Mouse (Mus musculus) heart, postnatal 25 days (tissue): ENCODE data around the gene Lama2. TPM values are rescaled to one million over a fixed set of nuclear protein-coding genes. Genes with fewer than 3 reads are reported as not detected.

Experiments used
- DNase-seq: peaks from one replicate; pipeline ENCODE4 v3.0.0; 2022; ENCODE audit warnings: low spot score
- intact Hi-C: fragments of 180-260 bp; cut with DNase I; formaldehyde crosslinking; loops from one replicate; pipeline ENCODE4 v1.15.1; 2025
- total RNA-seq, 2 experiments: library from RNA; stranded (reverse); gene quantifications; 2 replicates each; pipeline ENCODE4 v1.2.3; 2021

Lama2 gene
- total RNA-seq, 2 experiments from 2014 or later = 126 to 153 TPM

DNA sequence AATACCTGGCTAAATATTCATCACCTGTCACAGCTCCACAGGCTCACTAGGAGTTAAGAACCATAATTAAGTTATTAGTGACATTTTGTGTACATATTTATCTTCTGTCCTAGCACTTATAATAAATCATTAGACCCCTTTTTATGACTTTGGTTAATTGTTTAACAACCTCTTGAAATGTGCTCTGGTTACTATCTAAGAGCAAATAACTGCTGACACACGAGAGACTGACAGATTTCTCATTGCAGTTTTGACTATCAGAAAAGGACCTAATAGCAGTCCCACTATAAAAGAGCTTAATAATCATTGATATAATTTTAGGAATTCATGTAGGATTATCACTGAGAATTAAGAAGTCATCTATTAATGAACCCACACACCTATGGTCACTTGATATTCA, 421.1 kb downstream of the Lama2 start:
- intact Hi-C loops = no loop called here
- no peak for DNase-seq

DNA sequence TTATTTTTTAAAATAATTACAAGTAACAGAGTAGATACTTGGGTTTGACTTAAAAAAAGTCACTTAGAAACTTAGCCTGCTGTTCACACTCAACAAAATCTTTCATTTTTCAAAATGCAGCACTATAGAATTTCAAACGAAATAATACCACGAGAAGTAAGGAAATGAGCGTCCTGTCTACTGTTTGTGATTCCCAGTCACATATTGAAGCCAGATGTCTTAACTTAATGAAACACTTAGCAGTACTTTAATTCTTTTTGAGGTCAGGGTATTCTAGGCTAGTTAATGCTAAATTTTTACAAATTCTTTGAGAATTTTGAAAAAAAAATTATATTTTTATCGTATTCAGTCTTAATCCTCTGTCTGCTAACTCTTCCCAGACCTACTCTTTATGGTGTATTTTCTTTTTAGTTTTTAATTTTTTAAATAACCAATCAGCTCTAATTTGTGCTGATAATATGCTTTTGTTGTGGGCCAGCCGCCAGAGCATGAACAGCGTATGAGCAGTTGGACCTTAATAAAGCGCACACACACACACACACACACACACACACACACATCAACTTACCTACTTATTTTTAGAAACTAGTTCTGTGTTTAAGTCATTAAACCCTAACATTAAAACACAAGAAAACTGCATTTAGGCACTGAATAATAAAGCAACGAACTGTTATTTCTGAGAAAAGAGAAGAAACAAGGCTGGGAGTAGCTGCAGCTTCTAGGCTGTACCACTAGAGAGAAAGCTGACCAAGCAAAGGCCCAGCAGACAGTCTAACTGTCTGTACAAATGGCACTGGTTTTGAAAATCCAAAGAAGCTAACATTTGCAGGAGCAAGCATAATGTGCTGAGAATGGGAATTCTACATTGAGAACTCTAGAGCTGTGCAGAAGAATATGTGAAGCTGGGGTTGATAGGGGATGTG, 425.3 kb downstream of the Lama2 start:
- intact Hi-C loops = no loop called here
- no peak for DNase-seq

DNA sequence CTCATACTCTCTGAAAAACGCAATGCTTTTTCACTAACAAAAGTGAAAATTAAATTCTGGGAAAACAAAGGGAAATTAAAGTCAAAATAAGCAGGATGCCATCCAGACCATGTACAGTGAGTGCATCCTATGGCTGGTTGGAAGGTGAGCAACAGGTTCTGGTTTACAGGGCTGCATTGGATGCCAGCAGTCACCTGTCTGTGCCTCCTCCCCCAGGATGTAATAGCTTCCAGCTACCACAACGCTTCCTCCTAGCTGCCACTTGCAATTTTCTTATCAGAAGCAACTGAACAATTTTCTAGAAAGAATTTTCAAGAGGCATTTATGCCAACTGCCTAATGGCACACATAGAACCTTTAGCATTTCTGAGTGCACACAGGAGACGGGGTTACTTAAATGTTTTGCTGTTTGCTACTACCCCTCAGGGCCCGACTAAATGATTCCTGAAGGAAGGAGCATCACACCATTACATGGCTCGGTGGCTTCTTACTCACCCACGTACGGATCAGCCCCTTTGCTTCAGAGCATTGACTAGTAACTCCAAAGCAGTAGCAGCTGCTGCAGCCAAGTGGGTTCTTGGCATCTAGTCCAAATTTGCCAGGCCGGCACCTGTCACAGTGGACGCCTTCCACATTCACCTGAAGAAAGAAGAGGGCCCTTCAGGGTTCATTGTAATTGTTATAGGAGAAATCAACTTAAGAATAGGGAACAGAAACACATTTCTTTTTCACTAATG, 430.8 kb downstream of the Lama2 start:
- no peak for DNase-seq
- intact Hi-C loops = no loop called here

DNA sequence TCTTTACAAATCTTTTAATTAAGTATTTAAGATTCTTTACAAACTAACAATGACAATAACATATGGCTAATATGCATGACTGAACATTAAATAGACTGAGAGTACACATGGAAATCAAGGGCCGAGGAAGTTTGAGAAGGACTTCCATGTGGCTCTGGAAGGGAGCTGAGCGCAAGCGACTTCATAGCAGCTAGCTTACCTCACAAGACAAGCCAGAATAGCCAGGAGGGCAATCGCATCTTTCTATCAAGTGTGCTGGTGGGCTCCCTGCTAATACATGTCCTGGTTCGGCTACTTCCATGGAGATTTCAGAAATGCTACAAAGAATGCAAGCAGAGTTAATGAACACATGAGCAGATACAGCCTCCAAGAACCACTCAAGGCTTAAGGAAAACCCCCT, 435.4 kb downstream of the Lama2 start:
- no peak for DNase-seq
- intact Hi-C loops = no loop called here

DNA sequence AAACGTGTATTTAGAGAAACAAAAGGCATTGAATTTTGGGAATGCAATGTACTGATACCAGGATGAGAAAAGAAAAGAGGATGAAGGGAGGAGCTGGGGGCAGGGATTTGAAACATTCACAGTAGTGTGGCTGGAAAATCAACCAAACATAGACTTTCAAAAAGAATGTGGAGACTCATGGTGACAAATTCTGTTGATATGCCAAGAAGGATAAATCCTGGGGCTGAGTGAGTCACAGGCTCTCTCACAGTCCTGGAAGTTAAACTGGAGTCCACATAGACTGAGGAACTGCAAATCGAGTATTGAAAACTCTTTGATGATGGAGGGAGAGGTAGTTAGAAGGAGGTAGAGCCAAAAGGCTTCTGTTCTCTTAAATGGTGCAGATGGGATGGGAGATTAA, 445.3 kb downstream of the Lama2 start:
- no peak for DNase-seq
- intact Hi-C loops = no loop called here

DNA sequence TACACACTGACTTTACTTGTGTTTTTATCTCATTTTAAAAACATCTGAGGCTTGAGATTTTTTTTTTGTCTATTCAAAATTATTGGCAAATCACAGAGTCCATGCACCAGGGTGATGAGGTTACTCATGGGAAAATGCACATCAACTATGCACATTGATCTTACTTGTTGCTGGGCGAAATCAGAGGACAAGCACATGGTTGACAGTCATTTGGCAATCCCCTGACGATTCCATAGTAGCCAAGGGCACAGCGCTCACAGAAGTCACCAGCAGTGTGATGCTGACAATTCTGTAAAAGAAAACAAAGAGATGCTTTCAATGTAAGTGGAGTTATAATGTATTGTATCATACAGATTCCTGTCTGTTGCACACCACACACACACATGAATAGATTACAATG, 454.8 kb downstream of the Lama2 start:
- intact Hi-C loops = no loop called here
- DNase-seq = no peak

DNA sequence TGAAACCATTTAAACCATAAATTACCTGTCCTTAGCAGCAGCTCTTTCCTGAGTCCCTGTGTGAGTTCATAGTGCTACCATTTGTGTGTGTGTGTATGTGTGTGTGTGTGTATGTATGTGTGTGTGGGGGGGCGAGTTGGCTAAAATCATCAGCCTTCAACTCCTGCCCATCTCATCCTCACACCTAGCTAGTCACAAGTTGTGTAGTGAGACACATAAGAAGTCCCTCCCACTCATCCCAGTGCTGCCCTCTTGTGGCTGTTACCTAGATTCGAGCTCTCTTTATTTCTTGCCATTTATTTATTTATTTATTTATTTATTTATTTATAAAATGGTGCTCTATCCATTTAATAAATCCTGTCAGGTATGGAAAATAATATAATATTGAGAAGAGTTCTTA, 457.2 kb downstream of the Lama2 start:
- intact Hi-C loops = no loop called here
- DNase-seq = no peak

DNA sequence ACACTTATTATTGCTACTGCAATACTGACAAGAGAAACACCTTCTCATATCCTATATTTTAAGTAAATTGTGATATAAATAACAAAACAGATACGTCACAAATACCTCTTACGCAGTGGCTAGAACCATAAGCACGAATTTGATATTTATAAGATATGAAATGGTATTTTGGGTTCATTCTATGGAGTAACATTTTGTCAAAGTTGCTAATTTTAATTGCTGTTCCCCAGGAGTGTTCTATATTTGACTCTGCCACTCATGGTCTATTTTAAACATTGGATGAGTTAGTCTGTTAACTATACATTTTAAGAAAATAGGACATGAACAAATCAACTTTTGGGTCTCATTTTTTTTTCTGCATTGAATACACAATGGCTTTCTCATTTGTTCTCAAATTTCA, 469.3 kb downstream of the Lama2 start:
- intact Hi-C loops = no loop called here
- no peak for DNase-seq

DNA sequence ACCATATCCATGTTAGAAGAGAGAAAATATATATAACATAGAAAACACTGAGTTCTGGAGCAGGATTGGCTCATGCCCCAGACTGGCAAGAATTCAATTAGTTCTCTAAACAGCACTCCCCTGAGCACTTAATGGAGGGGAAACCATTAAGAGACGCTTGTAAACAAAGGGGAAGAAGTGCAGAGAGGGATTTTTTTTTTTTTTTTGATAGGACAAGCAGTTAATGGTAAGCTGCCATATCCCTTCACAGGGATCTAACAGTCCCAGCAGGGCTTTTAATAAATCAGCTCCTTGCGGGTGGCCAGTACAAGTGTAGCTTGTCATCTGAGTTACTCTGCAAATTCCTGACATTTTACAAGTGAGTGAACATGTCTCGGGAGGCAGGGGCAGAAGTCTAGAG, 479.1 kb downstream of the Lama2 start:
- no peak for DNase-seq
- intact Hi-C loops = no loop called here

DNA sequence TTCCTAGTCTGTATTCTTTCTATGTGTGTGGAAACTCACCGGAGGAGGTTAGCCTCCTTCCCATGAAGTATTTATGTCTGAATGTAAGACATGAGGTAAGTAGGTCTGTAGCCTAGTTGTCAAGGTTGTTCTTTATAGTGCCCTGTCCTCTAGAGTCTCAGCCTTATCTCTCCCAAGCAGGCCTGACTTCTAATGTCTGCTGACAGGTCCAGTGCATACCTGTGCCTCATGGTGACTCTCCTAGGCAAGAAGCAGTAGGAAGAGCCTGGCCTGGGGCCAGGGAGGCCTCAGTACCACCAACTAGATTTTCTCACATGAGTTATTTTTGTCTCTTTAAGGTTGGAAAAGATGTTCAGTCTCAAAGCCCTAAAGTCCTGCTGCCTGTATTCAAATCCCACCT, 483.8 kb downstream of the Lama2 start:
- intact Hi-C loops = no loop called here
- no peak for DNase-seq

DNA sequence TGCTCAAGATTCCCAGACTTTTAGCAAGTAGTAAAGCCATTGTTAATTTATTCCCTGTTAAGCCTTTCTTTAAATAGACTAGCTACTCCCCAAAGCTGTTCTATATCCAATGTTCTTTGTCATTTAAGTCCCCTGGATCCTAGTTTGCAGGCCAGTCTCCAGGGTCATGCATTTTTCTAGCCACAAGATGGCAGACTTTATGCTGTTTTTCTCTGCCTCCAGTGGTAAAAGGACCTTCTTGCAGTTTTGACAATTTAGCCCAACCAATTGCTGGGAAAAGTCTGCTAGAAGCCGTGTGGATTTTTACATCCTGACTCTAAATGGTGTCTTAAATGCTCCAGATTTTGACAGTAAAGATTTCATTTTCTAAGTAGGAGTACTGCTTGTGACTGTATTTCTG, 486.4 kb downstream of the Lama2 start:
- intact Hi-C loops = loop anchor here (5.0 kb wide), 2 partner anchors 544 to 629 kb away; no protein-coding TSS in a partner anchor
- no peak for DNase-seq

DNA sequence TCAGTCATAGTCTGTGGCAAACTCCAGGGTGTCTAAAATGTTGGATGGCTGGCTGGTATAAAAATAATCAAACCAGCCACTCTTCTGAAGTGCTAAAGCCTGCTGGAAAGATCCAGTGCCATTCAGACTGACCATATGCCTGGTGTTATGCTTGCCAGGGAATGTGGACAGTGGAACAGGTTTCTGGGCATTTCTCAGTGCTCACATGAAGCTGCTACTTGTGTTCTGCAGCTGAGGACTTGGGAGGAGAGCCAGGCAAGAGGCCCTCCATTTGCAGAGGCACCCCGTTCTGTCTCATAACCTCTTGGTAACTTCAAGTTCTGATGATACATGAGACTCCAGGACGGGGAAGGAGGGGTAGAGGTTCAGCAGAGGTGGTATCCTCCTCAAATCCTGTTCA, 492.1 kb downstream of the Lama2 start:
- DNase-seq = no peak
- intact Hi-C loops = no loop called here

DNA sequence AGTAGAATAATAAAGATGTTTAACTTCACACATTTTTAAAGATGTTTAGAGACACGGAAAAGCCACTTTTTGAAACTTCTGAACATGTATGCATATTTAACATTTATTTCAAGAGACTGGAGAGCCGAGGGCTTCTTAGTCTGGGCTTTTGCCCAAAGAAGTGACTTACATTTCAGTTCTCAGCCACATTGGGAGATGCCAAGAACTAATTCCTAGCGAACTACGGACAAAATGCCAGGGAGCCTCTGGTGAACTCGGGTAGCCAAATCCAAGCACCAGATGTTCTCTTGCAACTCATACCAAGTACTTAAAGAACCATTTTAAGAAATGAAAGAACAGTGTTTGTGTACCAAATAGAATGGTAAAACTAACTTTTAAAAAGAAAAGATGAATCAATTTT, 495.8 kb downstream of the Lama2 start:
- intact Hi-C loops = no loop called here
- DNase-seq = no peak

DNA sequence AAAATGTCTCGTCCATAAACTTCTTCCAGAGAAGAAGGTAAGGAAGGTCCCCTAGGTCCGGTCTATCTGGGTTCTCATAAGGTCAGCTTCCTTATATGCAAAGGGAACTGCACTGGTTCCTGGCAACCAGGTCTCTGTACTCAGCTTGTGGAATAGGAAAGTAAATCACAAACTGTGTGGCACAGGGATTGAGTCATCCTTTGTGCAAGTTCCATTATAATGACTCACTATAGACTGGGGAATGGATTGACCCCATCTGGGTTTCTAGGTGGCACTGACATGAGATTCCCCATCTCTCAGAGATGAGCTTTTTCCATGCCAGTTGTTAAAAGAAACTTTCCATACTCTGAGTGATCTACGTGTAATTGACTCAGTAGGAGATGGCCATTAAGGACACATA, 501.7 kb downstream of the Lama2 start:
- no peak for DNase-seq
- intact Hi-C loops = no loop called here

DNA sequence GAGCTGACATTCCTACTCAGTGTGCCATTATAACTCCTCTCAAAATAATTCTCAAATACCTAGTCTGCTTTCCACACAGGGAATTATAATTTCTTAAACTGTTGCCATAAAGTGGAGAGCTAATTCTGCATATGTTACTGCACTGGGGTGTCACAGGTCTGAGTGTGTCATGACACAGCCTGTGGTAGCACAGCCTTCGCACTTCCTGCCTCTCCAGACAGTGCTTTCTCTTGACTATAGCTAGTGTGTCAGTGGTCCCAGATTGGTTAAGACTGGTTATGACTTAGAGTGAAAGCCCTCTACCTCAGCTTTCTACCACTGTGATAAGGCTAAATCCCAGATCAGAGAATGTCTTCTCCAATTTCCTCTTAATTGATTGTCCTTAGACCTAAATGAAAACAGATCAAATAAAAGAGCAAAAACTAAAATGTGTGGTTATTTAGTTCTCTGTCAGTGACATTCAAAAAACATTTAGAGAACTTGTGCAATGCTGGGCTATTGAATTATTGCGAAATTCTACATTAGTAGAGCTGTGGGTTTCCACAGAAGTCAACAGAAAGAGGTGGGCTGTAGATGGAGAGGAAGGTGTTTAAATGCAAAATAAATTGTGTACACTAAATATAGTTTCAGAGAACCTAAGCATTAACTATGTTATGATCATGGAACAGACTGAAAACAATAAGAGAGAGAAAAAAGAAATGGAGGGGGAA, 502.5 kb downstream of the Lama2 start:
- intact Hi-C loops = no loop called here
- no peak for DNase-seq

DNA sequence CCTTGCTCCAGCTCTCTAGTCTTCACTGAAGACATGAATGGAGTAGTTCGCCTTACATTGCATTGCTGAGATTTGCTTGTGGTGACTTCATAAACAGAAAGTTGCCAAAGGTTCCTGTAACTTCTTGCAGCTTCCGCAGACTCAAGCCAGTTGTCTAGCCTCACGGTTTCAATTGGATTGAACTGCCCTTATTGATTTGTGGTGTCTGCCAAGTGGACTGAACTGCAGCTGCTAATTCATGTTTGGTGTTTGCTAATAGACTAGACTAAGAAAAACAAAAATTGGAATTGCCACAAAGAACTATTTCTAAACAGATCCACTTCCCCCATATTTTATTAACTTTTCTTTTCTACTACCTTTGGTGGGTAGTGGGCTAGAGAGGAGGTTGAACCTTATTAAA, 505.4 kb downstream of the Lama2 start:
- intact Hi-C loops = no loop called here

DNA sequence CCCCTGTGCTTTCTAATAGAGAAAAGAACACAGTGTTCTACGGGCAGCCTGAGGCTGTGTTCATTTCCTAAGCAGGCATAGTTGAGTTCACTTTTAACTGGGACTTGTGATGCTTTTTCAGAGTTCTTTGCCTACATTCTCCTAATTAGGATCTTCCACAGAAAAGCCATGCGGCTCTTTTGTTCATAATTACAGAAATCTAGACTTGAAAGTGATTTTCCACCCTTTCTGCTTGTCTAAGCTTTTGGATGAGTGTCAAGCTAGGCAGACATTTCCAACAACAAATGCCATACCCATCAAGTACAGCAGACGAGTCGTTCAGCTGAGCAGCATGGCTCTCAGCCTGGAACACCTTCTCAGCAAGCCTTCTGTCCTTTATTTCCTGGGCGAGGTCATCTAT, 515.7 kb downstream of the Lama2 start:
- intact Hi-C loops = no loop called here
- no peak for DNase-seq

More for the DNA sequence above, 505.4 kb downstream of the Lama2 start:
- no peak for DNase-seq

DNA sequence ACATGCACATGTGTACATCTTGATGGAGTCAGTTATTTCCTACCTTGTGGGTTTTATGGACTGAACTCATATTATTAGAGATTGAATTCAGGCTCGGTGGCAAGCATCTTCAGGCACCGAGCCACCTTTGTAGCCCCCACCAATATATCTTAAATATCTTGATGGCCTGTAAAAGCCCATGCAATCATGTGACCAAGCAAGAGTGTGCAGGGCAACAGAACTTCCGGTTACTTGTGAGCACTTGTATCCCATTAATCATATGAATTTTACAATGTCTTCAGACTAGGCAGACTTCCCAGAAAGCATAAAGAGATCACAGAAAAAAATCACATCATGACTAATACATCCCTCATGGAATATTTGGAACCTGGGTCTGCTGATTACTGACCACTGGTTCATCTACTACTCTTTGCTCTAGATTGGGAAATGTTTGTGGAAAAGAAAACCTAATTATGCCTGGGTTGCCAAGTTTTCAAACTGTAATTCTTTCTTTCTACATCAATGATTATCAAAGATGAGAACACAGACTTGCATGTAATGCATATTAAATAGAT, 517.7 kb downstream of the Lama2 start:
- DNase-seq = no peak
- intact Hi-C loops = no loop called here

DNA sequence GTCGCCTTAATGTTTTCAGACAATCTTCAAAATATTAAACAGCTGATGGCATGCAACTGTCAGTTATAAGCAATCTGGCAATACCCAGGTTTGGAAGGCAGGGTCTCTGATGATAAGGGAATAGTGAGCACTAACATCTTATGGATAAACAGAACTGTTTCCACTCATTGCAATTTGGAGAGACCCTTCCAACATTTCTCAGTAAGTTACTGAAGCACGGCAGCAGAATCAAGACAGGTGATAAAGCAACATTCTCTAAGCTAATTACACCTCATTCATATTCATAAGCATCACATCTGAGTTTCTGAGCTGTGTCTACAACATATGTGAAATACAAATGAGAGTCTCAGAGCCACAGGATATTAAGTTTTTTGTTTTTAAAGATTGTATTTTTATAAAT, 542.4 kb downstream of the Lama2 start:
- intact Hi-C loops = no loop called here
- no peak for DNase-seq

DNA sequence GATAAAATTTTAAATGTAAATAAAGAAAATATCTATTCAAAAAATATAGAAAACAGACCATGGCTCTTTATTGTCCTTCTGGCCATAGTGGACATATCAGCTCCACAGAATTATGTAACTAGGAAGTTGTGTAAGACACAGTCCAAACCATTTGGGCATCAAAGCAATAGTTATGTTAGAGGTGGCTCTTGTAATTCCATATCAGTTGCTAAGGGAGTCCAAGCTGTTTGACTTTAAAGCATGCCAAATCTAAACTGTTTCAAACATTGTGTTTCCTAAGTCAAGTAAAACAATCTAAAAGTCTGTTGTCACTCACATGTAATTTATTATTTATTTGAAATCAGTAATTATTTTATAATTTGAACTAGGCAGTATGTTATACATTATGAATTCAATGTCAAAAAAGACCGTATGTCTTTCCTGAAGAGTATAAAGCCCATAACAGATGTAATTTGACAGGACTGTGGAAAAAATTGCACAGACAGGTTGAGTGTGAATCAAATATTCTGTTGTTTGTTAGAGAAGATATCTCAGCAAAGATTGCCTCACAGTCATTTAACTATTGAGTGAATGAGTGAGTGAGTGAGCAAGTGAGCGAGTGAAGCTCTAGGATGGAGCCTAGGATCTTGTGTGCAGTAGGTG, 550.6 kb downstream of the Lama2 start:
- intact Hi-C loops = no loop called here
- DNase-seq = no peak
